Mouse (Mus musculus): ENCODE results near the gene Gm20896.
"Not testable (repeated sequence)": the region's sequence is repeated elsewhere in the genome, so short reads cannot be mapped to it uniquely, and the experiment has no call there.

Gm20896 gene

GRCm38 (mm10) chrY:35921426-35921825 lies at the start of gene Gm20896:
Gm20896 (minus strand) TSS chrY:35921526.
- not testable (repeated sequence) for DNase-seq (ENCODE audit: low spot score)
